Mouse (Mus musculus) left cerebral cortex, postnatal 10 days (tissue): ENCODE results near the gene Zcchc8. TPM values are rescaled to one million over a fixed set of nuclear protein-coding genes. Genes with fewer than 3 reads are reported as not detected.

ENCODE experiments used
- DNase-seq, 2 experiments: peaks; one replicate each; pipeline ENCODE4 v3.0.0; 2021 to 2022; ENCODE audit warnings: low spot score in 2 of 2, mixed read lengths in 1 of 2; ENCODE audit errors: extremely low spot score in 1 of 2
- intact Hi-C: fragments of 180-260 bp; cut with DNase I; formaldehyde crosslinking; loops from one replicate; pipeline ENCODE4 v1.15.1; 2025
- total RNA-seq, 2 experiments: library from RNA; stranded (reverse); gene quantifications; 2 replicates each; pipeline ENCODE4 v1.2.3; 2021

The Zcchc8 gene
- total RNA-seq, 2 experiments from 2014 or later: 45.0 to 47.6 TPM

DNA sequence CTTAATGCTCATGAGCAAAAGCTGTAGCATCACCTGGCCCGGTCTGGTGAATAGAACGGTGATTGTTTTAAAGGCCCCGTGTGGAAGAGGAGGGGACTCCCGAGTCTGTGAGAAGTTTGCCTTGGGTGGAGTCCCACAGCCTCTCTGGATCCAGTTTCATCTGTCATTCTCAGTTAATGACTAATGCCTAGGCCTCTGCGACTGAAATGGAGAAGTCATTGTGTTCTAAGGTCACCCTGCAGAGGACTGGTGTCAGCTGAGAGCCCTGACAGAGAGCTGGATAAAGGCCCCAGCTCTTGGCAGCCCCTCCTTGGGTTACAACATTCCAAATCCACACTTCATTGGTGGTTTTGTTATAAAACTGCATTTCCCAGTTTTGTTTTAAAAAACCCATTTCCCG, 26.4 kb downstream of the Zcchc8 start:
- no peak for DNase-seq
- intact Hi-C loops: no loop called here

DNA sequence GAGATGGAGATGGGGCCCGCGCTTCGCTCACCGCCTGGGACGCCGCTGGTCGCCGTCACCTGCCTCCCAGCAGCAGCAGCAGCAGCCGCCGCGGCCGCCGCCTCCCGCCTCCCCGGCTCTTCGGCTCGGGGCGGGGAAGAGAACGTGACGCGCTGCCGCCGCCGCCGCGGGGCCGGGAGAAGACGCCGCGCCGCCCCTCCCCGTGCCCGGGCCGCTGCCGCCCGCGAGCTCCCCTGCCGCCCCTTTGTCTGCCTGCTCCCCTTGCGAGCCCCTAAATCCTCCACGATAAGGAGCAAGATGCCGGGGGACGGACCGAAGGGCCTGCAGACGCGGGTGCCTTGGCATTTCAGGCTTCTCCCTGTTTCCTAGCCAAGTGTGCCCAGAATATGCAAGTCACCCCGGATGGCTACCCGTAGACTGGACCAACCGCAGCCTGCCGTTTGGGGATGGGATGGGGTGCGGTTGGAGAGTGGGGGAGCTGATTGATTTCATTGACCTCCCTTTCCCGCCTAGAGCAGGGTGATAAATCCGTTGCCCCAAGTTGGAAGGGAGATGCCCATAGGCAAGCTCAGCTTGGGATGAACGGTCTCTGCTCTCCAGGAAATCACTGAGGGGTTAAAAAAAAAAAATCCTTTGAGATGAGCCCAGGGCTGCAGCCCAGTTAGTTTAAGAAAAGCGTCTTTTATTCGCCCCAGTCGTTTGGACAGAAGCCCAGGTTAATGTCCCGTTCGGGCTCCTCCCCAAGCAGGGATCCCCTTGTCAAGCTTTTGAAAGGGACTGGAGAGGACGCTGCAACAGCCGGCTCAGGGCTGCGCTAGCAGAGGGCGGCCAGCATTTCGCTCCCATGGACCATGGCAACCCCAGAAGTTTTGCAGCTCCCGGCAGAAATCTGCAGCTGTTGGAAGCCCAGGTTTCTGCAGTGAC, 36.4 kb downstream of the Zcchc8 start, which contains the start of gene Clip1:
TSS of gene Clip1 (minus strand) at position 398 of the 924 bp plus-strand sequence.
- intact Hi-C loops: no loop called here
- DNase-seq: peak; percentile 67 to 83

DNA sequence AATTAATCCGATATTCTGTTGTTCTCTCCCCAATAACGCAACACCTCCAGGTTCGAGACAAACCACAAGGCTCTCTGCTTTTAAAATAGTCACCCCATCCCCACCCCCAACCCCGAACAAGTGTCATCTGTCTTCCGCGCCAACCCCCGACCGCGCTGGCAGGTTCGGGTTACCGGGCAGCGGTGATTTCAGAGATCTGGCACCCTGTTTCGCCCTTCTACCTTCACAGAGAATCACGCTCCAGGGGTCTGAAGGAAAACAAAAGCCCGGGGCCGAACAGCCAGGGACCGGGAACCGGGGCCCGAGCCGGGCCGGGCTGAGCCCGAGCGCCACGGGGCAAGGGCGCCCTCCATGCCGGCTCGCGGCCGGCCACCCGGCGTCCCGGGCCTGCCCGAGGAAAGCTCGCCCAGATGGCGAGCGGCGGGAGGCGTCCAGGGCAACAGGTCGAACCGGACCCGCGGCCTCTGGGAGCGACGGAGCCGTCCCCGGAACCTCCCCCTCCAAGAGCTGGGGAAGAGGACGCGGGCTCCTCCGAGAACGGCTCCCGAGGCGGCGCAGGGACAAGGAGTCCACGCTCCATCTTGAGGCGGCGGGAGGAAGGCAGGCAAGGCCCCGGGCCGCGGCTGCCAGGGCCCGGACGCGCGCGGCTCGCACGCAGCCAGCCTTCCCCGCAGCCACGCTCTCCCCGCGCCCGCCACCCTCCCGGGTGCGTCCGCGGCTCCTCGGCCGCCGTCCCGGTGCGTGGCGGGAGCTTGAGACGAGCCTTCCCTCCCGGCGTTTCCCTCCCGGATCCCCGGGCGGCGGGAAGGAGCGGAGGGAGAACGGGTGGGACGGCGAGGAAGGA, 37.3 kb downstream of the Zcchc8 start:
- intact Hi-C loops: no loop called here
- peak; percentile 27 to 77 for DNase-seq

DNA sequence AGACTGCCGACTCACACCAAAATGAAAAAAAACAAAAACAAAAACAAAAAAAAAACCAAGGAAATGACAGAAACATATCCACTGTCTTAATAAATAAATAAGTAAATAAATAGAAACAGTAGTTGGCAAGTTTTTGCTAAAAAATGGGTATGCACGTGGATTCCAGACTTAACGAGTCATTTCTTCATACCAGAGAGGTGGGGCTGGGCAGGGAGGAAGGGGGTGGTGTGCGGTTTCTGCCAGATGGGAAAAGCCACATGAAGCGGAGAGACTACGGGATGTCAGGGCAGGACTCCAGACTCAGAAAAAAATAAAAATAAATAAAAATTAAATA, 37.9 kb downstream of the Zcchc8 start:
- peak; percentile 28 to 46 for DNase-seq
- intact Hi-C loops: no loop called here

DNA sequence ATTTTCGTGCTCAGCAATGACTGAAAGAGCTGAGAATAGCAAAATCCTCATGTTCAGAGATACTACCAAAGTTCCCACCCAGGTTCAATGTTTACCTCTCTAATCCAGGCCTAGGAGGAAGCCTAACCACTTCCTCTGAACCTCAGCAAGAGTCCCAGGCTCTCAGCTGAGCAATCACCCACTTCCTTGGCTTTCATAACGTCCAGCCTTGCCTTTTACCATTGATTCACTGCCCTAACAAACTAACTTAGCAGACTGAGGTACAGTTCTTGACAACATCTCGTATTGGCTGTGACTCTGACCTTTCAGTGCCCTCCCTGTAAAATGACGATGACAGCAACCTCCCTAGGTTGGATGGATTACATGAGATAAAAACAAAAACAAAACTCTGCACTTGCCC, 38.5 kb downstream of the Zcchc8 start:
- no peak for DNase-seq
- intact Hi-C loops: no loop called here

DNA sequence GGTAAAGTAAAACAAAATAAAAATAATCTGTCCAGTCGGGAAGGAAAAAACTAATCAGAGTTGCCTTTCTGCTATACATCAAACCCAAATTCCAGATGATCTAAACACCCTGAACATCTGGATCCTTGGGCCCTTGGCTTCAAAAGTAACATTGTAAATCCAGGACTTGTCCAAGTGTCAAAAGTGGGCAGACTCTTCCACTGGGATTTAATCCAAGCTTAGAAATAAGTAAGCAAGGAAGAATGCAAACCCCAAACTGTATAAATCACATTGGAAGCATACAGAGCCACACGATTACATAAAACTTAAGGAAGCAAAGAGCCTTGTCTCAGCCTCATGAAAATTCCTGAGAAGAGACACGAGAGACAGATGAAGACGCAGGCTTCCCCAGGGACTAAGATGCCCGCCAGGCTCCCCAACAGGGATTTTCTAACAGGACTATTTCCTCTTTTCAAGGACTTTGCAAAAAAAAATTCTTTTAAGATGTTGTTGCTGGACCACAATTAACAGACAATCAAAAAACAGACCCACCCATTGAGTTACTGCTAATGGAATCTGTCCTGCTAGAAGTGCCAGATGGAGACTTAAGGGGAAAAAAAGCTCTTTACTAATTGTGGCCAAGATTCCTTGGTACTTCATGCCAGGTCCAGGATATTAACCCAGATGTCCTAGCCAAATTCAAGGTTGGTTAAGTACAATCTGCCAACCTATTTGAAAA, 41.2 kb downstream of the Zcchc8 start:
- DNase-seq: no peak
- intact Hi-C loops: no loop called here

DNA sequence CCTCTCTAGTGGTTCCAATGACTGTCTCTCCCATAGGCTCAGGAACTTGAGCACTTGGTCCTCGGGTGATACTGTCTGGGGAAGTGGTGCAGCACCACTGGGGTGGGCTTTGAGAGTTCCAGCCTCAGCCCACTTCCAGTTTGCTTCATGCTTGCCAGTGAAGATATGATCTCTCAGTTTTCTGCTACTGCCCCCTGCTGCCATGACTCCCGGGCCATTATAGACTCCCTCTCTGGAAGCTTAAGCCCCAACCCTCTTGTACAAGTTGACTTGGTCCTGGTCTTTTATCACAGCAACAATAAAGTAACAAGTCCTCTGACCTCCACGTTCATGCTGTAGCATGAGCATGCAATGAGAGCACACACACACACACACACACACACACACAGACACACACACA, 41.8 kb downstream of the Zcchc8 start:
- intact Hi-C loops: no loop called here
- DNase-seq: no peak

DNA sequence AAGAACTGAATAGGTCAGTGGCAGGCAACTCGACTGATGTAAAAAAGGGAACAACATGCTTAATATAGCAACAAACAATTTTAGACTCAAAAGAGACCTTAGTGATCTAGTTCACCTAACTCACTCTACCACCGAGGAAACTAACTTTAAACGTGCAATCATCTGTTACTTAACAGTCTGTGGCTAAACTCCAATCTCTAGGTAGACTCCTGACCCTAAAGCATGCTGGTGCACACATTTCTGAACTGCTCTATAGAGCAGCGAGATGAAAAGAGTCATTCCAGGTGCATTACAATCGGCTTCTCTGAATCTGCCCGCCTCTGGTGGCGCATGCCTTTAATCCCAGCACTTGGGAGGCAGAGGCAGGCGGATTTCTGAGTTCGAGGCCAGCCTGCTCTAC, 45.2 kb downstream of the Zcchc8 start:
- DNase-seq: no peak
- intact Hi-C loops: no loop called here

DNA sequence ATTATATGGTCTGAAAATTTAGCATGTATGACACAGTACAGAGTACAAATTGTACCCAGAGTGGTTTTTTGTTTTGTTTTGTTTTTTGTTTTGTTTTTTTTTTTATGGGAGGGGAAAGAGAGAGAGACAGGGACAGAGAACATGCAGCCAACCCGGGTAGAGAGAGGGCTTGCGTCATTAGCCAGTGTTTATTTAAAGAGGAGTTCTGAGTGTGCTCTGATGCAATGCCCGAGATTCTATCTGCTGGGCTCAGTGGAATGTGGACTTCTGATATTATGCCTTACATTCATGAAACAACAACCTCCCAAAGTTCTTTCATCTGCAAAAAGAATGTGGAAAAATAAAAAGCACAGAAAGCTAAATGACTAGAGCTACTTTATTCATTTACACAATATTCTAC, 45.7 kb downstream of the Zcchc8 start:
- intact Hi-C loops: no loop called here
- no peak for DNase-seq

DNA sequence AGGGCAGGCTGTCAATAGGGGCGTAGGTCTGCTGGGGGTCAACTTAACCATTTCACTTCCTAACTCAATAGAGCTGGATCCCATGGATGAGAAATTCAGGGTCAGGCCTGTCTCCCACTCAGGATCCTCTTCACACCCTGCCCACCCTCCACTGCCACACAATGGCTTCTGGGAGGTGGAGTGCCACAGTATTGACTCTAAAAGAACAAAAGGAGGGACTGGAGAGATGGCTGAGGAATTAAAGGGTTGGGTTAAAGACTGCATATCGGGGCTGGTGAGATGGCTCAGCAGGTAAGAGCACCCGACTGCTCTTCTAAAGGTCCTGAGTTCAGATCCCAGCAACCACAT, 49.5 kb downstream of the Zcchc8 start:
- no peak for DNase-seq
- intact Hi-C loops: no loop called here

DNA sequence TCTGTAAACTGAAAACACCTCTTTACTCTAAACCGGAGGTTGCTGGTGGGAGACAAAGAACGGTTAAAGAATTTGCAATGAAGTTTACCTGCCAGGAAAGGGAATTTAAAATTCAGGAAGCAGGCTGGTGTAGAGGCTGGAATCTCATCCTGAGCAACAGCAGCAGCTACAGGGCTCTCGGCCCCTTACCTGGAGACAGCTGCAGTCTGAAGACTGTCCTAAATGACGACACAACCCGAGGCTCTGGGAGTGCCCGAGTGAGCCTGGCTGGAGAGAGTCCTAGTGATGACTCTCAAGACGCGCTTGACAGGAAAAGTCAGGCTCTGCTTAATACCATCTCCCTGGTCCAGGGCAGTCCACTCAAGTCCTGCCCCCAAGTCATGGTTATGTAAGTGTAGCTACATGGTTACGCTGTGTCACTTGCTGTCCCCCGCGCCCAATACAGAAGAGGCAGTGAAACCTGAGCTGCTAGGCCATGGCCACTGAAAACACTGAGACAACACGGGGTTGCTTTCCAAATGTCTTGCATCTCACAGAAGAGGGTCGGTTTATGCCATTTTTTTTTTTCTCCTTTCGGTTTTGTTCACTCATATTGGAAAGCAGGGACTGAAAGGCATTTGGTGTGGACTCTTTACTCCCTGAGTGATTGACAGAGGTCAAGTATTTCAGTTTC, 50.0 kb downstream of the Zcchc8 start:
- no peak for DNase-seq
- intact Hi-C loops: no loop called here

DNA sequence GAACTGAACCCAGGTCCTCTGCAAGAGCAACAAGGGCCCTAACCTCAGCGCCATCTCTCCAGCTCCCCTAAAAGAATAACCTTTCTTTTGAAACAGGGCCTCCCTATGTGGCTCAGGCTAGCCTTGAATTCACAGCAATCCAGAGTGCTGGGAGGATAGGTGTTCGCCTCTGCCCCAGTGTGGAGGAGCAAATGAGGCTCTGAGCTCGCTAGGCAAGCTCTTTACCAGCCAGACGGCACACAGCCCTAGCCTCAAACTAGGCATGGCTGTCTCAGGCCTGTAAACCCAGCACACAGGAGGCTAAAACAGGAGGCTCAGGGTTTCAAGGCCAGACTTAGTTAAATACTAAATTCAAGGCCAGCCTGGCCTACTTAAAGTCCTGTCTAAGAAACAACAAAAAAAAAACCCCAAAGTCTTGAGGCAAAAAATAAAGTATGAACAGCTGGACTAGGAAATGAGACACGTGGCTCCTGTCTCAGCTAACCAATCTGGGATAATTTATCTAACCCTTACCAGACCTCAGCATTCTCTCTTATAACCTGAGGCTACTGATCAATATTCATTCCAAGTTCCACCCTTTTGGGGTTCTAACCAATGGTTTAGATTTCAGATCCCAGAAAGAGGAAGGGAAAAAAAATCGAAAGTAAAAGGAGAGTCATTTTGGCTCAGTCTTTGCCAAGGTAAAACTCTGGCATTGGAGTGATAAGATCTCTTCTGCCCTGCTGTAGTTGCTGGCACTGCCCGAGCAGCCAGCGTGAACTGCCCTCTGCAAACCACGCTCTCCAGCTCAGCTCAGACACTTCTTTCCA, 50.7 kb downstream of the Zcchc8 start:
- no peak for DNase-seq
- intact Hi-C loops: no loop called here

DNA sequence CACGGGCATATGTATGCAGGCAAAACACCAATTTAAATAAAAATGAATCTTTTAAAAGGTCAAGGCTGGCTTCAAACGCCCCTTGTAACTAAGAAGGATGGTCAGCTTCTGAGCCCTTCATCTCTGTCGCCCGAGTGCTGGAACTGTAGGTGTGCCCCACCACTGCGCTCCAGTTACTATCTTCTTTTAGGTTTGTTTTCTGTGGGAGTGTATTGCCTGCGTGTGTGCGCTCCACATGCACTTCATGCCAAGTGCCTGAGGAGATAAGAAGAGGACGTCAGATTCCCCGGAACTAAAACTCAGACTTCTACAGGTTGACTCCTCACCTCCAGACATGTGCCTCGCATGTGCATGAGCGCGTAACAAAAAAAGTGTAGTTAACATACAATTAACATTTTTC, 53.0 kb downstream of the Zcchc8 start:
- no peak for DNase-seq
- intact Hi-C loops: no loop called here

DNA sequence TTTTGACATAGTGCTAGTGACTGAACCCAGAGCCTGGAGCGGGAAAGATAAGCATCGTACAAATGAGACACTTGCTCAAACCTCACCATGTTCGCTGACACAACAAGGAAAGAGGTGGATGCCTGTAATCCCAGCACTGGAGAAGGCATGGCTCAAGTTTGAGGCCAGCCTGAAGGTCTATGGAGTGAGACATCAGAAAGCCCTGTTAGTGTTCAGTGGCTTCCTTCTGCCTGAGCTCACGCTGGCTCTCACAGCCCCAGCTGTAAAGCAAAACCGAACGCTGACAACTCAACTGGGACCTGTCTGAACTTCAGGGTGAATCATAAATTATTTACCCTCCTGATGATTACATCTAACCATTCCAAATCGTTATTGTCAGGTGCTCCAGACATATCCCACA, 54.9 kb downstream of the Zcchc8 start:
- intact Hi-C loops: no loop called here
- DNase-seq: no peak

DNA sequence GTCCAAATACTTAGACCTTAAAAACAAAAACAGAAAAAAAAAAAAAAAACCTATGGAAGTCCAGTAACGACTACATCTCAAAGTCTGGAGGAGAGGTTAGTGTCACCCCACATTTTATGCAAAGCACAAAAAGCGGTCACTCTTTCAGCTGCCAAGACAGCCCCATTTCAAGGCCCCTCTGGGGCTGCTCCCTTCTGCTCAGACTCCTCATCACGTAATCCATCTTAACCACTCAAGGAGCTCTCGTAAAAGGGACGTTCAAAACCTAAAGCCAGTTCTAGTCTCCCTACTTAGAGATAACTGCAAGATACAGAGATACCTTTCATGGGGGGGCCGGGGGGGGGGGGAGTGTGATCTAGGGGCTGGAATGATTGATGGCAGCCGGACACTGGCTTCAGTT, 56.6 kb downstream of the Zcchc8 start:
- DNase-seq: no peak
- intact Hi-C loops: no loop called here

DNA sequence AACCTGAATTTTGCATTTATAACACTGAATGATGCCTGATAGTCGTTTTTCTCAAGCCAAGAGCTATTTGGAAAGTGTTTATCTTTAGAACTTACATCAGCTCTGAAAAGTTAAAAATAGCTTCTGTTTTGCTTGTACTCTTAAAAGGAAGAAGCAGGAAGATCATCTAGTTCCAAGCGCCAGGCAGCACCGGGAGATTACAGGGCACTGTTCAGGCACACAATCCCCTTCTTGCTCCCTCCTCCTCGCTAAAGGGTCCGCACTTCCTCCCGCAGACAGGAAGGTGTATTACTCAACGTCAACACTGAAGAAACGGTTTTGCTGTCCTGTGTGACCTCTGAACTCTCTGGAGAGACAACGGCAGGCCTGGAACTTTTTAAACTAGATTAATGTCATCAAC, 58.8 kb downstream of the Zcchc8 start:
- peak in 1 of 2 experiments; percentile 45 for DNase-seq
- intact Hi-C loops: no loop called here

DNA sequence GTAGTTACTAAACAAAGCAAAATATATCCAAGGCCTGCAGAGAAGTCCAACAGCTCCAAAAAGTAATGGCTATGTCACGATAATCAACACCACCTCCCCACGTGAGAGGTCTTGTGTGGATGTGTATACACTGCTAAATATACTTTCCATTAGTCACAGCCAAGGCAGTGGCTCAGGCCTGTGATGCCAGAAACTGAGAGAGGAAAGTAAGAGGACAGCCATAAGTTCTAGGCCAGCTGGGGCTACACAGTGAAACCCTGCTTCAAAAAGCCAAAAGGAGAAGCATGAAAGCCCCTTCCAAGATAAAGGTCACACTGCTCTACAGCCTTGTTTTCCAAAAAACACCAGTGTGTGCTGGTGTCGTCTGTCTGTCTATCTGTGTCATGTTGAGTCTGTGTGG, 59.3 kb downstream of the Zcchc8 start:
- no peak for DNase-seq
- intact Hi-C loops: no loop called here

DNA sequence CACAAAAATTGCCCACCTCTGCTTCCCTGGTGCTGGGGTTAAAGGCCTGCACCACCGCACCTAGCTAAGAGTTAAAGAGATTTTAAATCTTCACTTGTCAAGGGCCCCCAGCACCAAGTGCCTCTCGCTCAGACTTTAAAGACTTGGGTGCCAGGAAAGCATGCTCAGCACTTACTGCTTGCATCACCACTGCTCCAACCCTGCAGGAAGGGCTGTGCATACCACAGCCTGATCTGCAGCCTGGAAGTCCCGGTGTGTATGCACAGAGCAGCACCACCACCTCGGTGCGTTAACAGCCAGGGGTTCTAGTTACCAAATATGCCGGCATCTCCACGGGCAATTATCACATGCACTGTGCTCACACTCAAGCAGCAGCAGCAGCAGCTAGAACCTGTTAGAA, 63.2 kb downstream of the Zcchc8 start:
- no peak for DNase-seq
- intact Hi-C loops: no loop called here
